Mouse (Mus musculus) forebrain, embryonic 11.5 days (tissue): ENCODE results near the gene Hist3h2ba. TPM values are rescaled to one million over a fixed set of nuclear protein-coding genes. Genes with fewer than 3 reads are reported as not detected.

Source experiments
- ATAC-seq: fragments of 200-750 bp; cut with Nextera tagmentation; replicated peaks from 2 replicates; pipeline ENCODE4 v1.8.0; 2017; ENCODE audit warnings: moderate TSS enrichment; ENCODE audit not compliant: low FRiP score
- DNase-seq: peaks from one replicate; pipeline ENCODE4 v3.0.0-alpha.2; 2017; ENCODE audit warnings: low spot score
- H3K27ac ChIP-seq: fragments of 300-500 bp; sonication (generic); 2 replicates; pipeline ENCODE4 v1.5.1; 2014; ENCODE audit warnings: low read depth, low read length
- H3K27me3 ChIP-seq: fragments of 300-500 bp; sonication (generic); 2 replicates; pipeline ENCODE4 v1.6.1; 2014; ENCODE audit warnings: mild to moderate bottlenecking, low read length, mixed read lengths; ENCODE audit not compliant: control insufficient read depth, insufficient read depth
- H3K36me3 ChIP-seq: fragments of 300-500 bp; sonication (generic); 2 replicates; pipeline ENCODE4 v1.6.1; 2014; ENCODE audit warnings: mild to moderate bottlenecking, low read length, moderate library complexity, mixed read lengths; ENCODE audit not compliant: control insufficient read depth, insufficient read depth
- H3K4me1 ChIP-seq: fragments of 300-500 bp; sonication (generic); replicated peaks from 2 replicates; pipeline ENCODE4 v1.6.1; 2014; ENCODE audit warnings: low read length, mixed read lengths; ENCODE audit not compliant: control insufficient read depth, insufficient read depth
- H3K4me2 ChIP-seq: fragments of 300-500 bp; sonication (generic); 2 replicates; pipeline ENCODE4 v1.6.1; 2014; ENCODE audit warnings: low read depth, mild to moderate bottlenecking, low read length, moderate library complexity, mixed read lengths; ENCODE audit not compliant: severe bottlenecking
- H3K4me3 ChIP-seq: fragments of 300-500 bp; sonication (generic); 2 replicates; pipeline ENCODE4 v1.5.1; 2014; ENCODE audit warnings: low read depth, low read length
- H3K9ac ChIP-seq: fragments of 300-500 bp; sonication (generic); 2 replicates; pipeline ENCODE4 v1.6.1; 2014; ENCODE audit warnings: low read length
- H3K9me3 ChIP-seq: fragments of 300-500 bp; sonication (generic); 2 replicates; pipeline ENCODE4 v1.6.1; 2016; ENCODE audit warnings: low read length, mixed read lengths; ENCODE audit not compliant: control insufficient read depth
- WGBS: fragments of 180-500 bp; shearing (Covaris S2); extraction: QIAGEN DNeasy Blood & Tissue Kit; methylation state at CpG from one replicate; pipeline ENCODE4 v1.1.7; 2014; 5-methylcytosine and 5-hydroxymethylcytosine counted together
- polyA plus RNA-seq: library from polyadenylated mRNA; unstranded; fragments of >200 nt; fragmentation: Nextera tagmentation; extraction: Ambion mirVana; gene quantifications from 2 replicates; pipeline ENCODE4 v1.2.1, GENCODE M21; 2014

Hist3h2ba gene
- polyA plus RNA-seq, 1 experiment from 2014 or later = 84.9 TPM

DNA sequence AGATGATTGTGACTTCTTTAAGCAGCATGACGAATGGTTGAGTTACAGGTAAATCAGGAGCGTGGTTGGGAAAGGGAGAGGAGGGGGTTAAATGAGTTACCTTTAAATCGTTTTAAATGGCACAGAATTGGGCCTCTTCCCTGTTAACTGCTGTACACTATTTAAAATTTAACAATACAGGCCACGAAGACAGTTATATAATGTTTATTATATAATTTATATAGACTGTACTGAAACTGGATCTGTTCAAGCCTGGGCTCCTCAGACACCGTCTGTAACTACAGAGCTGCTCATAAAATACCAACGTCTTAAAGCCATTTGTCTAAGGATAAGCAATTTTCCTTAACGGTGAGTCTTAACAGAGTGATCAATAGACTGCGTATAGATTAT, 7.1 kb downstream of the Hist3h2ba start:
- peaks cover 10% of the 10 kb centered on the region; the same call in 1 of the 2 replicates for H3K4me1 ChIP-seq
- H3K36me3 ChIP-seq = no peaks in the 10 kb centered on the region; the same call in 1 of the 2 replicates
- H3K27ac ChIP-seq = no peak overlapping the region; the same call in 1 of the 2 replicates
- H3K9me3 ChIP-seq = no peaks in the 10 kb centered on the region
- no peaks in the 10 kb centered on the region for H3K27me3 ChIP-seq
- peak overlapping the region; percentile 97 for H3K9ac ChIP-seq
- ATAC-seq (no peak), DNase-seq (no peak)
- peak overlapping the region; percentile 82 for H3K4me3 ChIP-seq
- 28% methylated on average over 8 of the region's 8 CpGs for WGBS
- peak overlapping the region; percentile 94 for H3K4me2 ChIP-seq

- Histone ChIP-seq H3K9ac (no peak overlapping the region), H3K4me3 (peak overlapping the region; percentile 82), H3K36me3 (no peaks in the 10 kb centered on the region; the same call in 1 of the 2 replicates), H3K9me3 (no peaks in the 10 kb centered on the region), H3K27me3 (peaks cover 4% of the 10 kb centered on the region; the same call in 1 of the 2 replicates), H3K4me1 (peaks cover 10% of the 10 kb centered on the region; the same call in 1 of the 2 replicates), H3K4me2 (peak overlapping the region; percentile 94), H3K27ac (no peak overlapping the region)
- DNase-seq = peak; percentile 48
- no peak for ATAC-seq
- 83% methylated on average over 5 of the region's 5 CpGs for WGBS
These were observed 8.7 kb downstream of the Hist3h2ba start for GRCm38 (mm10) chr11:58957226-58957914.

- H3K36me3 ChIP-seq = no peaks in the 10 kb centered on the region; the same call in 1 of the 2 replicates
- H3K27me3 ChIP-seq = peaks cover 4% of the 10 kb centered on the region; the same call in 1 of the 2 replicates
- ATAC-seq = no peak
- no peak for DNase-seq
- H3K4me1 ChIP-seq = peaks cover 10% of the 10 kb centered on the region; the same call in 1 of the 2 replicates
- H3K9ac ChIP-seq = no peak overlapping the region
- H3K4me2 ChIP-seq = no peak overlapping the region
- WGBS = 85% methylated on average over 6 of the region's 6 CpGs
- H3K4me3 ChIP-seq = no peak overlapping the region
- no peaks in the 10 kb centered on the region for H3K9me3 ChIP-seq
- no peak overlapping the region for H3K27ac ChIP-seq
These were observed 9.8 kb downstream of the Hist3h2ba start for GRCm38 (mm10) chr11:58958536-58958935.

DNA sequence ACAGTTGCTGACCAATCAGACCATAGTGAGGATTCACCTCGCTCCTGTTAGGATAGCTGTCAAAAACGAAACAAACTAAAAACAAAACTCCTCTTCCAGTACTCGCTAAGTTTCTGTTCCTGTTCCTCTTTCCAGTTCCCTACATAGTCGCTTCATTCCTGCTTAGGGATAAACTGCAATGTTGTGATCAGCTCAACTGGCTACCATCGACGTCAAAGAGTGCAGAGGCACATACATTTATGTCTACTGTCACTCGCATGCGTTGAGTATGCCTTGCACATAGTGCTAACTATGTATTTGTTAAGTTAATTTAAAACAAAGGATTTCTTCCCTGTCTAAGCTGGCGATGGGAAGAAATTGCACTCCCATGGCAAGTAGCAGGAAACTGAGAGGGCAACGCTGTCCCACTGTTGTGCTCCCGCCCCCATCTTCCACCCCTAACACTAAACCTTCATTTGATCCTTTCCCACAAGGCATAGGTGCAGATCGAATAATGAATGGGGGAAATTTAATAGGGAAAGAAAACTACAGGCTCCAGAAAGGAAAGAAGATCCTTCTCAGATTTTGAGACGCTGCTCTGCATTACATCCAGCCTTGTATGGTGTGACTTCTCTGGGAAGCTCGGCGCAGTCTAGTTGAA, 10.6 kb downstream of the Hist3h2ba start:
- no peak for ATAC-seq

DNA sequence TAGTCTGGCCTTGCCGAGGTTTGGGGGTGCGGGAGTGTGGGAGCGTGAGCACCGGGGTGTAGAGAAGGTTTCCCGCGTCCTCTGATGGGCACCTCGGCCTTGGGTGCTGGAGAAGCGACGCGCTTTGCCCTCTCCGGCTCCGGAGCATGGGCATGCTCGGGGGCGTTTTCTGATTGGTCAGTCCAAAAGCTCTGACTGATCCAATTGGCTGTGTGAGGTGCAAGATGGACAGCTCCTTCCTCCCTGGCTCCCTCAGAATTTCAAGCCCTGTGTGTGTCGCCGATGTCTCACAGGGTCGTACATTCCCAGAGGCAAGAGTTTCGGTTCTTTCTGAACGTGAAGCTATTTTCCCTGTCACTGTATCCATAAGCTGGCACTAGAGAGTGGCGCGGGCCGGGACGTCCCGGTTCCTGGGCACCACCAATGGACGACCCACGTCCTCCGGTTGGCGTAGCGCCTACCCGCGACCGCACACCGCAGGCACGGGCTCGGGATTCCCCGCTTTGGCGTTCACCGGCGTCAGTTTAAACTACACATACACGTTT, 11.3 kb downstream of the Hist3h2ba start:
- H3K4me2 ChIP-seq = peak overlapping the region; percentile 80
- H3K9me3 ChIP-seq = no peaks in the 10 kb centered on the region
- 7% methylated on average over 40 of the region's 40 CpGs for WGBS
- no peaks in the 10 kb centered on the region; the same call in 1 of the 2 replicates for H3K36me3 ChIP-seq
- peak overlapping the region; percentile 44 for H3K4me3 ChIP-seq
- peak overlapping the region; percentile 57 for H3K9ac ChIP-seq
- ATAC-seq (peak; percentile 83), DNase-seq (peak; percentile 85)
- no peak overlapping the region for H3K27ac ChIP-seq
- peaks cover 4% of the 10 kb centered on the region; the same call in 1 of the 2 replicates for H3K27me3 ChIP-seq
- H3K4me1 ChIP-seq = peaks cover 10% of the 10 kb centered on the region; the same call in 1 of the 2 replicates

More for the DNA sequence above, 10.6 kb downstream of the Hist3h2ba start:
- Histone ChIP-seq H3K4me3 (peak overlapping the region; percentile 44), H3K27me3 (peaks cover 4% of the 10 kb centered on the region; the same call in 1 of the 2 replicates), H3K4me1 (peaks cover 10% of the 10 kb centered on the region; the same call in 1 of the 2 replicates), H3K36me3 (no peaks in the 10 kb centered on the region; the same call in 1 of the 2 replicates), H3K9me3 (no peaks in the 10 kb centered on the region), H3K4me2 (peak overlapping the region; percentile 80), H3K9ac (peak overlapping the region; percentile 57; the same call in 1 of the 2 replicates), H3K27ac (no peak overlapping the region)
- DNase-seq = no peak
- 41% methylated on average over 15 of the region's 15 CpGs for WGBS

- ATAC-seq (no peak), DNase-seq (no peak)
- no peaks in the 10 kb centered on the region for H3K9me3 ChIP-seq
- H3K27me3 ChIP-seq = peaks cover 4% of the 10 kb centered on the region; the same call in 1 of the 2 replicates
- no peak overlapping the region for H3K4me2 ChIP-seq
- H3K4me1 ChIP-seq = peaks cover 10% of the 10 kb centered on the region; the same call in 1 of the 2 replicates
- no peak overlapping the region for H3K9ac ChIP-seq
- no peaks in the 10 kb centered on the region; the same call in 1 of the 2 replicates for H3K36me3 ChIP-seq
- WGBS = 68% methylated on average over 50 of the region's 50 CpGs
- no peak overlapping the region for H3K27ac ChIP-seq
- H3K4me3 ChIP-seq = no peak overlapping the region
These were observed 12.9 kb downstream of the Hist3h2ba start for GRCm38 (mm10) chr11:58961364-58962177.

DNA sequence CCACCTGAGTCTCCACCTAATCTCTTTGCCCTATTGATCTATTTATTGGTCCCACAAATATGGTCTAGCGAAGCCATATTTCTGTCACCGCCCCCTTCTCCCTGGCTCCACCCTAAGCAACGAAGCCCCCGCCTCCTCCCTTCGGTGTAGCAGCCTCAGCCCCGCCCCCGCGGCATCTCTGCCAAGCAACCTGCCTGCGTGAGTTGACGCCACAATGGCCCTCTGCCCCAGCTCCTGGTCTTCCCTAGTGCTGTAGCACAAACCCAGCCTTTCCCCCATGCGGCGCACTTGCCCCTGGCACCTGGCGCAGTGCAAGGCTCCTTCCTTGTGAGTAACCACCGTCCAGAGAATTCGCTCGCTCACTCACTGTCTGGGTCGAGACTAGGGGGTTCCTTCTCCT, 14.8 kb downstream of the Hist3h2ba start:
- H3K4me2 ChIP-seq = no peak overlapping the region
- peaks cover 5% of the 10 kb centered on the region; the same call in 1 of the 2 replicates for H3K4me1 ChIP-seq
- peaks cover 4% of the 10 kb centered on the region; the same call in 1 of the 2 replicates for H3K27me3 ChIP-seq
- H3K4me3 ChIP-seq = no peak overlapping the region
- no peaks in the 10 kb centered on the region for H3K9me3 ChIP-seq
- ATAC-seq (no peak), DNase-seq (peak; percentile 60)
- 42% methylated on average over 17 of the region's 17 CpGs for whole genome bisulfite sequencing
- no peak overlapping the region for H3K9ac ChIP-seq
- H3K36me3 ChIP-seq = no peaks in the 10 kb centered on the region
- no peak overlapping the region for H3K27ac ChIP-seq

- H3K4me3 ChIP-seq = no peak overlapping the region
- 85% methylated on average over 7 of the region's 7 CpGs for WGBS
- peaks cover 4% of the 10 kb centered on the region; the same call in 1 of the 2 replicates for H3K27me3 ChIP-seq
- peaks cover 4% of the 10 kb centered on the region; the same call in 1 of the 2 replicates for H3K4me1 ChIP-seq
- ATAC-seq = no peak
- no peaks in the 10 kb centered on the region for H3K9me3 ChIP-seq
- H3K36me3 ChIP-seq = no peaks in the 10 kb centered on the region
- H3K4me2 ChIP-seq = no peak overlapping the region
- no peak overlapping the region for H3K27ac ChIP-seq
- H3K9ac ChIP-seq = no peak overlapping the region
- no peak for DNase-seq
These were observed 15.5 kb downstream of the Hist3h2ba start for GRCm38 (mm10) chr11:58964216-58964615.
